Mouse (Mus musculus) embryonic facial prominence, embryonic 10.5 days (tissue): Measurements from ENCODE around the gene Tmem81. TPM values are rescaled to one million over a fixed set of nuclear protein-coding genes. Genes with fewer than 3 reads are reported as not detected.

Experiments used
- DNase-seq: peaks from one replicate; pipeline ENCODE4 v3.0.0-alpha.2; 2017; ENCODE audit warnings: low spot score
- H3K27ac ChIP-seq: fragments of 300-500 bp; sonication (generic); replicated peaks from 2 replicates; pipeline ENCODE4 v1.5.1; 2016; ENCODE audit warnings: mild to moderate bottlenecking
- H3K27me3 ChIP-seq: fragments of 300-500 bp; sonication (generic); replicated peaks from 2 replicates; pipeline ENCODE4 v1.6.1; 2016; ENCODE audit warnings: low read depth, mild to moderate bottlenecking; ENCODE audit not compliant: poor library complexity, severe bottlenecking
- H3K36me3 ChIP-seq: fragments of 300-500 bp; sonication (generic); replicated peaks from 2 replicates; pipeline ENCODE4 v1.6.1; 2016; ENCODE audit warnings: mild to moderate bottlenecking, moderate library complexity
- H3K4me1 ChIP-seq: fragments of 300-500 bp; sonication (generic); 2 replicates; pipeline ENCODE4 v1.6.1; 2016
- H3K4me3 ChIP-seq: fragments of 300-500 bp; sonication (generic); 2 replicates; pipeline ENCODE4 v1.5.1; 2016; ENCODE audit warnings: mild to moderate bottlenecking, moderate library complexity
- H3K9me3 ChIP-seq: fragments of 300-500 bp; sonication (generic); 2 replicates; pipeline ENCODE4 v1.6.1; 2016; ENCODE audit warnings: mild to moderate bottlenecking
- WGBS: fragments of 180-500 bp; shearing (Covaris S2); methylation state at CpG from one replicate; pipeline ENCODE4 v1.1.7; 2016; 5-methylcytosine and 5-hydroxymethylcytosine counted together
- polyA plus RNA-seq: library from polyadenylated mRNA; unstranded; fragments of >200 nt; fragmentation: Nextera tagmentation; extraction: Ambion mirVana; gene quantifications from 2 replicates; pipeline ENCODE4 v1.2.1, GENCODE M21; 2016

The Tmem81 gene
- polyA plus RNA-seq, 1 experiment from 2014 or later: 2.1 TPM

DNA sequence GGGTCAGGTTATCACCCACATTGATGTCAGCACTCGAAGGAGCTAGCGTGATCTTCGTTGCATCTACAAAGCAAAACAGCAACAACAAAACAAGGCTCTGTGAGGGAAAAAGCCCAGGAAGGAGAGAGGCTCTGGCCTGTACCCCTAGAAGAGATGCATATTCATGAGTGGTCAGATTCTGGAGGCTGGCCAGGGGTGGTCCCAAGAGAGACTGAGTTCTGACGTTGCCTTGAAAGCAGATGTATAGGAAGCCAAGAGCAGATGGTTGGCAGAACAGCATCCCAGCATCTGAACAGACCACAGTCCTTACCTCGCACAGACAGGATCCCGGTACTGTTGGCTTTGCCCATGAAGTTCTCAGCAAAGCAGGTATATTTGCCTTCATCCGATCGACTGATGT is 17.0 kb downstream of the Tmem81 start:
- 85% methylated on average over 8 of the region's 8 CpGs for WGBS
- Histone ChIP-seq H3K4me3 (no peak overlapping the region), H3K36me3 (no peaks in the 10 kb centered on the region), H3K4me1 (peaks cover 24% of the 10 kb centered on the region), H3K27ac (no peak overlapping the region), H3K27me3 (peaks cover 24% of the 10 kb centered on the region), H3K9me3 (no peaks in the 10 kb centered on the region)
- no peak for DNase-seq

DNA sequence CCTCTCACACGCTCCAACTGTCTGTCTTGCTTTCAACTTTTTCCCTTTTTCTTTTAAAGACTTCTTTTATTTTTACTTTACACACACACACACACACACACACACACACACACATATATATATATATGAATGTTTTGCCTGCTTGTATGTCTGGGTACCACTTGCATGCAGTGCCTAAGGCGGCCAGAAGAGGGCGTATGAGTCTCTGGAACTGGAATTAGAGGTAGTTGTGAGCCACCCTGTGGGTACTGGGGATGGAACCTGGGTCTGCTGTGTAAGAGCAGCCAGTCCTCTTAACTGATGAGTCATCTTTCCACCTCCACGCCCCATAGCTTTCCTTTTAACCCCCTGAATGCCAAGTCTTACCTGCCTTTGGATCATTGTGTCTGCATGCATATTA is 17.9 kb downstream of the Tmem81 start:
- peaks cover 20% of the 10 kb centered on the region for H3K4me1 ChIP-seq
- peak; percentile 51 for DNase-seq
- 38% methylated on average over 4 of the region's 4 CpGs for whole genome bisulfite sequencing
- H3K9me3 ChIP-seq: no peaks in the 10 kb centered on the region
- no peaks in the 10 kb centered on the region for H3K36me3 ChIP-seq
- H3K4me3 ChIP-seq: no peak overlapping the region
- H3K27me3 ChIP-seq: peaks cover 22% of the 10 kb centered on the region
- no peak overlapping the region for H3K27ac ChIP-seq

DNA sequence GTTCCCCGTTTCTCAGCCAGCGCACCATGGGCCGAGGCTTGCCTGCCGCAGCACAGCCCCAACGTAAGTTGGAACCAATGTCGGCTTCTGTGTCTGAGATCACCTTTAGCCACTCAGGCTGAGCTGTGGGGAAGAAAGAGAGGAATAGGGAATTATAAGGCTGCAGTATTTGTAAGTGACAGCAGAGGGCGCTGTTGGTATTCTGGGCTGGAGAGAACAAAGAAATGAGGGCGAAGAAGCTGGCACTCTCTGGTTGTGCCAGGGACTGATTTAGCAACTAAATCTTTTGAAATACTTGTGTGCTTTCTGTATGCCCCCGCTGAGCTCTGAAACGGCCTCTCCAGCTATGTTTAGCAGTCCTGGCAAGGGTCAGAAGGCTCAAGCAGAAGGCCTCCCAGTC is 19.8 kb downstream of the Tmem81 start:
- no peaks in the 10 kb centered on the region for H3K36me3 ChIP-seq
- peaks cover 23% of the 10 kb centered on the region for H3K4me1 ChIP-seq
- DNase-seq: peak; percentile 76
- peaks cover 27% of the 10 kb centered on the region for H3K27me3 ChIP-seq
- WGBS: 8% methylated on average over 10 of the region's 10 CpGs
- H3K27ac ChIP-seq: peak overlapping the region; percentile 82
- H3K9me3 ChIP-seq: no peaks in the 10 kb centered on the region
- peak overlapping the region; percentile 13; the same call in 1 of the 2 replicates for H3K4me3 ChIP-seq

DNA sequence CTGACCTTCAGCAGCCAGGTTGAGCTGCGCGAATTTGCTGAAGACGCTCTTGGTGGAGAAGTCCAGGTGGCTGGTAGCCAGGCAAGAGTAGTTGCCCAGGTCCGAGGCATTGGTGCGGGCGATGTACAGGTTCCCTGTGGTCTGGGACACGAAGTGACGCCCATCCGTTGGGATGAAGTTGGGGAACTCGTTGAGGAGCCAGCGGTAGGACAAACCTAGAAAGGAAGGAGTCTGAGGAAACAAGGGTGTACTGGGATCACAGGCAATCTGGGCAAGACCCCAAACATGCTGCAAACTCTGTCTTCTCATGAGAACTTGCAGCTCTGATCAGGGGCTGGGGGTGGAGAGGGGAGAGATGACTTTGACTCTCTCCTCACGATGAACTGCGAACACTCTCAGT is 22.0 kb downstream of the Tmem81 start:
- 94% methylated on average over 13 of the region's 13 CpGs for WGBS
- DNase-seq: no peak
- H3K4me3 ChIP-seq: no peak overlapping the region

DNA sequence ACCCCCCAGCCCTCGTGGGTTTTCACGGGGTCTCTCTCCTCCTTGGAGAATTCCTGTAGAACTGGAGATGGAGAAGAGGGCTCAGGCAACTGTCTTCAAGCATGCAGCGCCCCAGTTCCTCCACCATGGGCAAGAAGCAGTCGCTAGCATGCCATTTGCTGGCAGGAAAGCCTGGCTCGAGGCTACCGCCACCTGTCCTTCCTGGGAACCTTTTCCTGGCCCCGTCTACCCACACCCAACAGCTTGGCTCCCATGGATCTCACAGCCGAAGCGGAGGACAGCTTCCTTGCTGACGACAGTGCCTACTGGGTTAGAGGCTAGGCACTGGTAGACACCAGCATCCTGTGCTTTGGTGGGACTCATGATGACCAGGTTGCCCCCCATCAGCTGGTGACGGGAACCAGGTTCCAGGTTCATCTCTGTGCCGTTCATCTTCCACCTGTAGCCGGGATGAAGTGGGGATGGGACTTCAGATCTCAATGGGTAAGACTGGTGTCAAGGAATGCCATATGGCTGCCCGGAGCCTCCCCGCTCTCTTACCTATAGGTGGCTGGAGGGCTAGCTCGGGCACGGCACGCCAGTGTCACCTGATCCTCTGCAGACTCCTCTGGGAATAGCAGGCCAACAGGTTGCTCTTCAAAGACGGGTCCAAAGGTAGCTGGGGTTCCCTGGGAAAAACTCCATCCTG is 22.8 kb downstream of the Tmem81 start:
- no peak for DNase-seq
- H3K27me3 ChIP-seq: peaks cover 53% of the 10 kb centered on the region
- peaks cover 39% of the 10 kb centered on the region for H3K4me1 ChIP-seq
- no peak overlapping the region for H3K4me3 ChIP-seq
- H3K27ac ChIP-seq: 0 out of 2 replicates have a peak overlapping the region, but pooled peaks have one; percentile 44
- no peaks in the 10 kb centered on the region for H3K36me3 ChIP-seq
- H3K9me3 ChIP-seq: no peaks in the 10 kb centered on the region
- 87% methylated on average over 19 of the region's 19 CpGs for WGBS

More for the DNA sequence above, 22.0 kb downstream of the Tmem81 start:
- Histone ChIP-seq H3K4me1 (peaks cover 31% of the 10 kb centered on the region), H3K27ac (no peak overlapping the region), H3K27me3 (peaks cover 46% of the 10 kb centered on the region), H3K36me3 (no peaks in the 10 kb centered on the region), H3K9me3 (no peaks in the 10 kb centered on the region)

DNA sequence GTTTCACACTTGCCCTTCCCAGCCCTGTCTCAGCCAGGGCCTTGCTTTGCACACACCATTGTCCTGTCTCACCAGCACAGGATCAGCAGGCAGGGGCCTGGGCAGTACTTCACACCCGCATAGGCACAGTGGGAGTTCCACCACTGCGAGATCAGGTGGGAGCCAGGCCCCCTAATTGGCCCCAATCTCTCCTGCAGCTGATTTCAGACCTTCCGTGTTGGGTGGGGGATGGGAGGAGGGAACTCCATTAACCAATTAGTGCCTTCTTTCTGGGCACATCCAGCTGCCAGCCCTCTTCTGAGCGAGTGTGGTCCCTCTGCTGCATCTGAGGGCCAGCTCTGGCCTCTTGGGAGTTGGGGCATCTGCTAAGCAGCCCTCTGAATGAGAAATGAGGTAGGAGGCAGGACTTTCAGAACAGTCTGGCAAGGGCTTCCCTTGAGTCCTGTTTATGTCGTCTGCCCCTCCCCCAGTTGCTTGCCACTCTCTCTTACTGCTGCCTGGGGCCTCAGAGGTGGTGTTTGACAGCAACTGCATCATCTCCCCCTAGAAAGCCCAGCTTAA is 24.7 kb downstream of the Tmem81 start:
- peaks cover 50% of the 10 kb centered on the region for H3K4me1 ChIP-seq
- 2% methylated on average over 5 of the region's 5 CpGs for WGBS

DNA sequence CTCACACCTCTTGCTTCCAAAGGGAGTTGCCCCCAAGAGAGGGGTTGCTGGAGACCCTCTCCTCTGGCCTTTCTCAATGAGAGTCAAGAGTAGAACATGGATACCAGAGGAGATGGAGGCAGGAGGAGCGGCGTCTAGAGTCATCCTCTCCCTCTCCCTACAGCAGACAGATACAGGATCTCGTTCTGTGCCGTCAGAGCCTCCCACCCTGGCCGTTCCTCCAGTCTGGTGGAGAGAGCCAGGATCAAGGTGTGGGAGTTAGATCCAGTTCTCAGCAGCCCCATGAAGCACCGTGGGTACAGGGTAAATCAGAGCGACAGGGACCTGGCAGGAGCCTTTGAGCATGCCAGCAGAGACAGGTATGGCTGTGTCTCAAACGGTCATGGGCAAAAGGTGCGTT is 26.5 kb downstream of the Tmem81 start:
- Histone ChIP-seq H3K4me1 (peaks cover 45% of the 10 kb centered on the region), H3K27me3 (peaks cover 59% of the 10 kb centered on the region)

More for the DNA sequence above, 24.7 kb downstream of the Tmem81 start:
- no peaks in the 10 kb centered on the region for H3K9me3 ChIP-seq
- no peaks in the 10 kb centered on the region for H3K36me3 ChIP-seq
- peaks cover 63% of the 10 kb centered on the region for H3K27me3 ChIP-seq
- peak overlapping the region; percentile 31; the same call in 1 of the 2 replicates for H3K4me3 ChIP-seq
- H3K27ac ChIP-seq: peak overlapping the region; percentile 72
- peak; percentile 43 for DNase-seq

DNA sequence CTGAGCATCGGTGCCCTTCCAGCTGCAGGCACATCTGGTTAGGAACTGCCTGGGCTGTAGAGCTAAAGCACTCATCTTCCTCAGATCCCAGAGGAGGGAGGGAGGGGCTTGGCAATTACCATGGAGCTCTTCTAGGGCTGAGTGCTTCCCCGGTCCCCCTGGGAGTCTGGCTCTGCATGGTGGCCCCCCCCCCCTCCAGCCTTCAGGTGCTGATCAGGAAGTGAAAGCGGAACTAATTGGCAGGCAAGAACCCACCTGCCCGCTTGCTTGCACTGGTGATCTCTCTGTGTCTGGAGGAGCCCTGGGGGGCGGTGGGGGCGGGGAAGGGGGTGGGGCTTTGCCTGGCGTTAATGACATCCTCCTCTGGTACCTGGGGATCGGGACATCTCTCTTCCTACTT is 27.8 kb downstream of the Tmem81 start:
- Histone ChIP-seq H3K36me3 (no peaks in the 10 kb centered on the region), H3K27me3 (peaks cover 70% of the 10 kb centered on the region), H3K4me3 (peak overlapping the region; percentile 31; the same call in 1 of the 2 replicates), H3K9me3 (no peaks in the 10 kb centered on the region), H3K4me1 (peaks cover 48% of the 10 kb centered on the region), H3K27ac (no peak overlapping the region)
- WGBS: 3% methylated on average over 8 of the region's 8 CpGs
- DNase-seq: peak; percentile 39

More for the DNA sequence above, 26.5 kb downstream of the Tmem81 start:
- WGBS: 64% methylated on average over 9 of the region's 9 CpGs
- Histone ChIP-seq H3K4me3 (no peak overlapping the region), H3K36me3 (no peaks in the 10 kb centered on the region), H3K27ac (no peak overlapping the region; the same call in 1 of the 2 replicates), H3K9me3 (no peaks in the 10 kb centered on the region)
- DNase-seq: no peak

DNA sequence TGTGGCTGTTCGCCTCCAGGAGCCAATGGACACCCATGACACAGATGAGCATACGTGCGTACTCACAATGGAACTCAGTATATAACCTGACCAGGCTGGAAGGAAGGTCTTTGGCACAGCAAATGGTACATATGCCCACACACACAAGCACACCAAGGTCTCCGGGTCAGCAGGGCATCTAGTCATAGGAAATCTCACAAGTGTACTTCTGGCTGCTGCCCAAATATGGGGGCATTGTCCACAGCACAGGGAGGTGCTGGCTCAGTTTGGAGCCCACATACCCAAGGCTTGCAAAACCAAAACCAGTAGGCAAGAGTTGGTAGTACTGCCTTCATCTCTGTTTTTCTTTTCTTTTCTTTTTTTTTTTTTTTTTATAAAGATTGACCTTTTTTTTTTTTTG is 29.5 kb downstream of the Tmem81 start:
- Histone ChIP-seq H3K4me3 (no peak overlapping the region), H3K27ac (no peak overlapping the region), H3K36me3 (no peaks in the 10 kb centered on the region), H3K4me1 (peaks cover 42% of the 10 kb centered on the region), H3K27me3 (peaks cover 84% of the 10 kb centered on the region), H3K9me3 (no peaks in the 10 kb centered on the region)
- DNase-seq: no peak
- WGBS: 93% methylated on average over 4 of the region's 4 CpGs

DNA sequence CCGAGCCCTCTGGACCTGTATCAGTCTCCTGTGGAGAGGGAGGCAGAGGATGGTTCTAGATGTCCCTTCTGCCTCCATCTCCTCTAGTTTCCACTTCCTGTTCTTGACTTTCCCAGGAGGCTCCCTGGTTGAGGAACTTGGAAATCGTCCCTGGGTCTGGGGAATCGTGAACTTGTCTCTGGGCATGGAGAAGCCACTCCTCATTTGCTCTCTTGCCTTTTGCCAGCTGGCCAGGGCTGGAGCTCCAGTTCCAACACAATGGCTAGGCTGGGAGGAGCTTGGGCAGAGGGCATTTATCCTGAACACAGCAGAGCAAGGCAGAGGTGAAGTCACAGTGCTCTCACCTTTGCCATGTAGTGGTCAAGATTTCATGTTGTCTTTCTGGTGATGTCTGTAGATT is 30.4 kb downstream of the Tmem81 start:
- no peak overlapping the region for H3K4me3 ChIP-seq
- DNase-seq: no peak
- H3K36me3 ChIP-seq: no peaks in the 10 kb centered on the region
- peaks cover 87% of the 10 kb centered on the region for H3K27me3 ChIP-seq
- H3K9me3 ChIP-seq: no peaks in the 10 kb centered on the region
- 78% methylated on average over 3 of the region's 3 CpGs for WGBS
- H3K27ac ChIP-seq: no peak overlapping the region
- peaks cover 42% of the 10 kb centered on the region for H3K4me1 ChIP-seq

DNA sequence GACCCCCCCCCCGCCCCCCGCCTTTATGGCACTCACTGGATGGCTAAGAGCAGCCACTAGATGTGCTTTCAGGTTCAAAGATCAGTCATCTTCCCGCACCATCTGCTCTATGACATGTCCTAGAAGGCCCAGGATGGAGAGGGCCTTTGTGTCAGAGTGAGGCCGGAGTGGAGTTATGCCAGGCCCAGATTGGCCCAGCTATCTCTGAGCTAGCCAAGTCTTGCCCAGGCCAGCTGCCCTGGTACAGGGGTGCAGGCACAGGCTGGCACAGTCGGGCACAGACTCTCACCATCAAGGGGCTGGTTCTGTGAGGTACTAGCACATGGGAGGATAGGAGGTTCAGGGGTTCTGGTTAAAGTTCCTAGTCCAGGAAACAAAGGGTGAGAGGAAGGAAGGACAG is 31.7 kb downstream of the Tmem81 start:
- Histone ChIP-seq H3K4me3 (no peak overlapping the region), H3K27me3 (peaks cover 88% of the 10 kb centered on the region), H3K4me1 (peaks cover 49% of the 10 kb centered on the region), H3K36me3 (no peaks in the 10 kb centered on the region), H3K27ac (no peak overlapping the region), H3K9me3 (no peaks in the 10 kb centered on the region)
- DNase-seq: no peak
- 84% methylated on average over 5 of the region's 5 CpGs for WGBS

DNA sequence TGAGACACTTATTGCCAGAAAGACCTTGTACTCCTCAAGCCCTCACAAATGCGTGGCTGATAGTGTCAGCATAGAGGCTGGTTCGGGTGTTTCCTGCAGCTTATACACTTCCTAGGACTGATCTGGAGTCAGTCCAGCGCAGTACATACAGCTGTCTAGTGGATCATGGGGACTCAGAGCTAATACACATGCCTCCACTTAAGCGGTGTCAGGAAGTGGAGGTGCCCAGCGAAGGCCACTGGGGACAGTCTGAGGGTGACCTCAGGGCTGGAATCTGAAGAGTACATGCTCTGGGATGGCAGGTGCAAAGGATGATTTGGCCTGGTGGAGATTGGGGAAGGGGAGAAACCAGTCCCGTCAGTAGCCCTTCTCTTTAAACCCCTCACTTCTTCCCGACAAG is 34.7 kb downstream of the Tmem81 start:
- Histone ChIP-seq H3K27me3 (peaks cover 89% of the 10 kb centered on the region), H3K27ac (no peak overlapping the region; the same call in 1 of the 2 replicates), H3K4me3 (peak overlapping the region; percentile 54), H3K9me3 (no peaks in the 10 kb centered on the region), H3K36me3 (no peaks in the 10 kb centered on the region), H3K4me1 (peaks cover 34% of the 10 kb centered on the region)
- WGBS: 56% methylated on average over 7 of the region's 7 CpGs
- no peak for DNase-seq
